ENCODE assay signal across 12 mouse cellular contexts in genomic region chr10:117994768-117995167, GRCm38 (mm10).
DNase-seq lines count a peak whose midpoint lies in the region; ATAC-seq lines count a peak whose summit lies in the region.
"Had no signal": no experiment of that assay in that cellular context is flagged by ENCODE, and none has a peak within 500 bp of the region (broad histone marks: within the 10 kb centered on the region; RNA-seq: fewer than 3 reads in every experiment).

No protein-coding gene starts in this region.

- no peaks in the 10 kb centered on the region for H3K36me3 ChIP-seq in forebrain, embryonic 11.5 days (ENCODE audit: control insufficient read depth, insufficient read depth, low read length)
- H3K36me3 ChIP-seq in forebrain, embryonic 16.5 days (ENCODE audit: control insufficient read depth, insufficient read depth): no peaks in the 10 kb centered on the region
- no peaks in the 10 kb centered on the region for H3K36me3 ChIP-seq in hindbrain, embryonic 16.5 days (ENCODE audit: control insufficient read depth, insufficient read depth, low read length)
- H3K36me3 ChIP-seq in neural tube, embryonic 12.5 days: no peaks in the 10 kb centered on the region

- 10% methylated on average over 9 of the region's 9 CpGs for WGBS in forebrain, embryonic 11.5 days
- WGBS in forebrain, embryonic 16.5 days: 6% methylated on average over 9 of the region's 9 CpGs
- 16% methylated on average over 9 of the region's 9 CpGs for WGBS in hindbrain, embryonic 16.5 days
- 13% methylated on average over 9 of the region's 9 CpGs for WGBS in neural tube, embryonic 12.5 days

- no peak overlapping the region for H3K4me3 ChIP-seq in forebrain, embryonic 11.5 days (ENCODE audit: low read depth, low read length)
- no peak overlapping the region for H3K4me3 ChIP-seq in forebrain, embryonic 16.5 days (replicated peaks; ENCODE audit: low read length)
- H3K4me3 ChIP-seq in hindbrain, embryonic 16.5 days (ENCODE audit: low read length): no peak overlapping the region
- no peak overlapping the region for H3K4me3 ChIP-seq in neural tube, embryonic 12.5 days

- no peaks in the 10 kb centered on the region for H3K9me3 ChIP-seq in forebrain, embryonic 11.5 days (ENCODE audit: control insufficient read depth, low read length)
- no peaks in the 10 kb centered on the region for H3K9me3 ChIP-seq in forebrain, embryonic 16.5 days (ENCODE audit: control insufficient read depth, low read length)
- no peaks in the 10 kb centered on the region for H3K9me3 ChIP-seq in hindbrain, embryonic 16.5 days (ENCODE audit: control insufficient read depth, low read length)
- H3K9me3 ChIP-seq in neural tube, embryonic 12.5 days: no peaks in the 10 kb centered on the region

- no peak overlapping the region for H3K27ac ChIP-seq in forebrain, embryonic 11.5 days (ENCODE audit: low read depth, low read length)
- no peak overlapping the region for H3K27ac ChIP-seq in forebrain, embryonic 16.5 days (ENCODE audit: low read length)
- H3K27ac ChIP-seq in hindbrain, embryonic 16.5 days (ENCODE audit: low read depth, low read length): no peak overlapping the region
- H3K27ac ChIP-seq in neural tube, embryonic 12.5 days: no peak overlapping the region

- intact Hi-C loops in heart, postnatal 14 days (cut with DNase I): no loop called here

- H3K4me2 ChIP-seq in forebrain, embryonic 11.5 days (ENCODE audit: low read depth, low read length, severe bottlenecking): peak overlapping the region; percentile 40
- no peak overlapping the region for H3K4me2 ChIP-seq in forebrain, embryonic 16.5 days (ENCODE audit: low read length)
- H3K4me2 ChIP-seq in hindbrain, embryonic 16.5 days (ENCODE audit: low read length): peak overlapping the region; percentile 30
- H3K4me2 ChIP-seq in neural tube, embryonic 12.5 days (replicated peaks): peak overlapping the region; percentile 35; the same call in 1 of the 2 replicates
- H3K4me2 ChIP-seq: heart, embryonic 11.5 days had no signal

- peak; percentile 78 for ATAC-seq in forebrain, embryonic 11.5 days (replicated peaks; ENCODE audit: low FRiP score)
- no peak for ATAC-seq in forebrain, embryonic 16.5 days
- ATAC-seq in hindbrain, embryonic 16.5 days: 0 out of 2 replicates have a peak, but pooled peaks have one; percentile 52
- ATAC-seq in neural tube, embryonic 12.5 days (ENCODE audit: low FRiP score, low read depth): peak; percentile 44; the same call in 1 of the 2 replicates
- ATAC-seq in megakaryocyte progenitor cell, adult 5-6 weeks (replicated peaks; ENCODE audit: poor library complexity): no peak

- H3K4me1 ChIP-seq in forebrain, embryonic 11.5 days (replicated peaks; ENCODE audit: control insufficient read depth, insufficient read depth, low read length): peaks cover 8% of the 10 kb centered on the region
- no peaks in the 10 kb centered on the region for H3K4me1 ChIP-seq in forebrain, embryonic 16.5 days (replicated peaks; ENCODE audit: control insufficient read depth, insufficient read depth, low read length)
- H3K4me1 ChIP-seq in hindbrain, embryonic 16.5 days (ENCODE audit: control insufficient read depth, insufficient read depth, low read depth, low read length): peaks cover 6% of the 10 kb centered on the region
- H3K4me1 ChIP-seq in neural tube, embryonic 12.5 days: peaks cover 16% of the 10 kb centered on the region

- H3K9ac ChIP-seq in forebrain, embryonic 11.5 days (ENCODE audit: low read length): no peak overlapping the region
- no peak overlapping the region for H3K9ac ChIP-seq in forebrain, embryonic 16.5 days (replicated peaks; ENCODE audit: low read depth, low read length)
- H3K9ac ChIP-seq in hindbrain, embryonic 16.5 days (ENCODE audit: low read depth, low read length): no peak overlapping the region
- H3K9ac ChIP-seq in neural tube, embryonic 12.5 days: no peak overlapping the region

- H3K27me3 ChIP-seq in forebrain, embryonic 11.5 days (ENCODE audit: control insufficient read depth, insufficient read depth, low read length): no peaks in the 10 kb centered on the region
- peaks cover 3% of the 10 kb centered on the region; the same call in 1 of the 2 replicates for H3K27me3 ChIP-seq in forebrain, embryonic 16.5 days (replicated peaks; ENCODE audit: control insufficient read depth, insufficient read depth, low read length)
- no peaks in the 10 kb centered on the region for H3K27me3 ChIP-seq in hindbrain, embryonic 16.5 days (replicated peaks; ENCODE audit: control insufficient read depth, insufficient read depth, low read length)
- no peaks in the 10 kb centered on the region for H3K27me3 ChIP-seq in neural tube, embryonic 12.5 days (replicated peaks)

- no peak for DNase-seq in forebrain, embryonic 11.5 days (ENCODE audit: low spot score)
- DNase-seq in cerebellum, postnatal 14 days: peak; percentile 11 to 18
- DNase-seq in heart, postnatal 14 days: no peak
- no peak for DNase-seq in liver
- DNase-seq: adrenal gland, postnatal 36 days; lung, adult 18-20 months; right cerebral cortex, adult 18-20 months had no signal

Comparison
In these comparisons a context has a peak if more than half of its experiments do, and no peak if none do; other contexts are left out.
1. ATAC-seq: peak in forebrain, embryonic 11.5 days (single experiment), hindbrain, embryonic 16.5 days (single experiment) and neural tube, embryonic 12.5 days (single experiment); none in forebrain, embryonic 16.5 days (single experiment) and megakaryocyte progenitor cell, adult 5-6 weeks (single experiment).
2. DNase-seq: peak in cerebellum, postnatal 14 days (2 of 2); none in forebrain, embryonic 11.5 days (single experiment), heart, postnatal 14 days (0 of 2) and liver (single experiment).